Mouse (Mus musculus) gastrocnemius, adult 8-10 months (tissue): ENCODE measurements at regions not wholly inside any gene's neighbourhood (a gene's known extent, or its start where the extent isn't known, plus 50 kb on each side); places are given as distances from the start of the nearest gene placed in this dataset.

ENCODE experiments used
- DNase-seq, 2 experiments: peaks; one replicate each; pipeline ENCODE4 v3.0.0; 2022; ENCODE audit warnings: low spot score in 2 of 2

GRCm38 (mm10) chr12:56402844-56403243, 57.1 kb upstream of the Mbip start:
- no peak for DNase-seq

- no peak for DNase-seq
Measured at GRCm38 (mm10) chr12:56402137-56402536, 56.4 kb upstream of the Mbip start.
